18 mouse cellular contexts compared by ENCODE assay signal in genomic region chr16:33343601-33344000, GRCm38 (mm10). TPM values are rescaled to one million over a fixed set of nuclear protein-coding genes. Genes with fewer than 3 reads are reported as not detected.
A peak's percentile ranks its signal among the peaks of the same experiment; 100 is the strongest.
DNase-seq lines count a peak whose midpoint lies in the region; ATAC-seq and TF ChIP-seq lines count a peak whose summit lies in the region.
"Had no signal": no experiment of that assay in that cellular context is flagged by ENCODE, and none has a peak within 500 bp of the region (broad histone marks: within the 10 kb centered on the region; RNA-seq: fewer than 3 reads in every experiment).

No protein-coding gene starts in this region.

- no peak for TF ChIP-seq POLR2A in cortical plate, adult 2 months (IDR thresholded peaks at IDR 0.05; ENCODE audit: extremely low read depth, insufficient read depth, low read length)
- no peak for TF ChIP-seq POLR2A in thymus, adult 2 months (IDR thresholded peaks at IDR 0.05; ENCODE audit: control insufficient read depth, extremely low read depth, insufficient read depth, low read length, poor library complexity)

- H3K36me3 ChIP-seq in heart, embryonic 16.5 days (ENCODE audit: control insufficient read depth, insufficient read depth) = no peaks in the 10 kb centered on the region
- H3K36me3 ChIP-seq in thymus, adult 2 months (ENCODE audit: control insufficient read depth, insufficient read depth, low read length) = no peaks in the 10 kb centered on the region
- H3K36me3 ChIP-seq in midbrain, embryonic 11.5 days (ENCODE audit: control insufficient read depth, insufficient read depth, low read length) = no peaks in the 10 kb centered on the region
- no peaks in the 10 kb centered on the region for H3K36me3 ChIP-seq in midbrain, embryonic 14.5 days (ENCODE audit: control insufficient read depth, insufficient read depth, low read length)
- H3K36me3 ChIP-seq: embryonic facial prominence, embryonic 13.5 days; limb, embryonic 12.5 days had no signal

- H3K4me1 ChIP-seq in heart, embryonic 16.5 days (ENCODE audit: control insufficient read depth, insufficient read depth, low read length) = peaks cover 4% of the 10 kb centered on the region; the same call in 1 of the 2 replicates
- H3K4me1 ChIP-seq in cortical plate, adult 2 months (ENCODE audit: control insufficient read depth, insufficient read depth, low read length) = peaks cover 6% of the 10 kb centered on the region; the same call in 1 of the 2 replicates
- H3K4me1 ChIP-seq in thymus, adult 2 months (replicated peaks; ENCODE audit: control insufficient read depth, insufficient read depth, low read length) = peaks cover 38% of the 10 kb centered on the region
- H3K4me1 ChIP-seq in midbrain, embryonic 11.5 days (ENCODE audit: control insufficient read depth, insufficient read depth, low read length) = no peaks in the 10 kb centered on the region
- 0 out of 2 replicates have a peak, but pooled peaks cover 6% of the 10 kb centered on the region for H3K4me1 ChIP-seq in midbrain, embryonic 14.5 days (ENCODE audit: control insufficient read depth, insufficient read depth, low read length)

- H3K27ac ChIP-seq in heart, embryonic 16.5 days (ENCODE audit: low read length) = 0 out of 2 replicates have a peak overlapping the region, but pooled peaks have one; percentile 13
- H3K27ac ChIP-seq in cortical plate, adult 2 months (ENCODE audit: insufficient read depth, low read length) = peak overlapping the region; percentile 7
- peak overlapping the region; percentile 89 for H3K27ac ChIP-seq in thymus, adult 2 months (ENCODE audit: control insufficient read depth, insufficient read depth, low read length)
- H3K27ac ChIP-seq in midbrain, embryonic 11.5 days (ENCODE audit: low read depth, low read length) = no peak overlapping the region
- no peak overlapping the region for H3K27ac ChIP-seq in midbrain, embryonic 14.5 days (replicated peaks; ENCODE audit: low read depth, low read length)
- H3K27ac ChIP-seq: embryonic facial prominence, embryonic 13.5 days; forebrain, embryonic 13.5 days; heart, adult 2 months; limb, embryonic 12.5 days had no signal

- no peaks in the 10 kb centered on the region for H3K9me3 ChIP-seq in heart, embryonic 16.5 days (replicated peaks; ENCODE audit: control insufficient read depth, low read length)
- H3K9me3 ChIP-seq in midbrain, embryonic 11.5 days (ENCODE audit: control insufficient read depth, low read length) = no peaks in the 10 kb centered on the region
- no peaks in the 10 kb centered on the region for H3K9me3 ChIP-seq in midbrain, embryonic 14.5 days (ENCODE audit: control insufficient read depth, low read length)
- H3K9me3 ChIP-seq: embryonic facial prominence, embryonic 13.5 days; forebrain, embryonic 13.5 days; limb, embryonic 12.5 days had no signal

- WGBS in heart, embryonic 16.5 days = 76% methylated on average over 7 of the region's 7 CpGs
- 5% methylated on average over 7 of the region's 7 CpGs for WGBS in thymus, adult 2 months
- 91% methylated on average over 7 of the region's 7 CpGs for WGBS in midbrain, embryonic 11.5 days
- 94% methylated on average over 7 of the region's 7 CpGs for WGBS in midbrain, embryonic 14.5 days

- H3K4me3 ChIP-seq in heart, embryonic 16.5 days (ENCODE audit: low read length) = no peak overlapping the region
- H3K4me3 ChIP-seq in cortical plate, adult 2 months (ENCODE audit: insufficient read depth, low read length) = no peak overlapping the region
- no peak overlapping the region for H3K4me3 ChIP-seq in thymus, adult 2 months (ENCODE audit: control insufficient read depth, insufficient read depth, low read length)
- H3K4me3 ChIP-seq in midbrain, embryonic 11.5 days (ENCODE audit: low read depth, low read length) = no peak overlapping the region
- no peak overlapping the region for H3K4me3 ChIP-seq in midbrain, embryonic 14.5 days (replicated peaks; ENCODE audit: low read depth, low read length)
- H3K4me3 ChIP-seq: embryonic facial prominence, embryonic 13.5 days; forebrain, embryonic 13.5 days; heart, adult 2 months; limb, embryonic 12.5 days had no signal

- ATAC-seq in heart, embryonic 16.5 days (replicated peaks; ENCODE audit: extremely low read depth, insufficient read depth, low FRiP score) = 0 out of 2 replicates have a peak, but pooled peaks have one; percentile 10
- no peak for ATAC-seq in midbrain, embryonic 11.5 days (ENCODE audit: low FRiP score)
- no peak for ATAC-seq in midbrain, embryonic 14.5 days (ENCODE audit: low FRiP score, low TSS enrichment)
- ATAC-seq: intestine, embryonic 16.5 days; liver, postnatal 0 days had no signal

- intact Hi-C loops in heart, postnatal 36 days (cut with DNase I) = no loop called here

- H3K9ac ChIP-seq in heart, embryonic 16.5 days (ENCODE audit: low read length) = no peak overlapping the region
- H3K9ac ChIP-seq in midbrain, embryonic 11.5 days (ENCODE audit: low read length) = no peak overlapping the region
- H3K9ac ChIP-seq in midbrain, embryonic 14.5 days (replicated peaks; ENCODE audit: low read length) = no peak overlapping the region
- H3K9ac ChIP-seq: limb, embryonic 12.5 days; liver, postnatal 0 days had no signal

- no peaks in the 10 kb centered on the region for H3K27me3 ChIP-seq in heart, embryonic 16.5 days (ENCODE audit: control insufficient read depth, insufficient read depth, low read length)
- H3K27me3 ChIP-seq in thymus, adult 2 months (ENCODE audit: control insufficient read depth, insufficient read depth, low read length) = no peaks in the 10 kb centered on the region
- no peaks in the 10 kb centered on the region for H3K27me3 ChIP-seq in midbrain, embryonic 11.5 days (ENCODE audit: control insufficient read depth, insufficient read depth, low read length)
- no peaks in the 10 kb centered on the region for H3K27me3 ChIP-seq in midbrain, embryonic 14.5 days (ENCODE audit: control insufficient read depth, insufficient read depth, low read length)
- H3K27me3 ChIP-seq: embryonic facial prominence, embryonic 13.5 days; forebrain, embryonic 13.5 days; limb, embryonic 12.5 days had no signal

- H3K4me2 ChIP-seq in heart, embryonic 16.5 days (ENCODE audit: low read depth, low read length) = no peak overlapping the region
- H3K4me2 ChIP-seq in midbrain, embryonic 11.5 days = no peak overlapping the region
- H3K4me2 ChIP-seq in midbrain, embryonic 14.5 days (ENCODE audit: low read length) = no peak overlapping the region
- H3K4me2 ChIP-seq: forebrain, embryonic 13.5 days; limb, embryonic 12.5 days had no signal

- DNase-seq in heart, postnatal 36 days = no peak
- DNase-seq in CD4-positive, CD25-positive, alpha-beta regulatory T cell, adult 2 months (ENCODE audit: low read depth, low spot score) = peak; percentile 84
- DNase-seq in thymus, adult 2 months = peak; percentile 68
- DNase-seq in midbrain, embryonic 11.5 days (ENCODE audit: low spot score, missing footprints) = no peak
- DNase-seq in midbrain, embryonic 14.5 days = no peak
- DNase-seq in cerebellum, postnatal 10 days = no peak
- DNase-seq: cerebellum, postnatal 14 days; heart, adult 2 months; heart, postnatal 10 days; kidney, postnatal 10 days; liver, postnatal 0 days; right cerebral cortex, postnatal 14 days had no signal

- TF ChIP-seq CTCF in cortical plate, adult 2 months (IDR thresholded peaks at IDR 0.05; ENCODE audit: extremely low read depth, insufficient read depth, low read length) = no peak
- no peak for TF ChIP-seq CTCF in thymus, adult 2 months (IDR thresholded peaks at IDR 0.05; ENCODE audit: borderline replicate concordance, control insufficient read depth, extremely low read depth, insufficient read depth, low read length, poor library complexity)

RNA-seq across cellular contexts. Expression of gene Zfp148, which starts 37.0 kb away (rescaled TPM):
- 40.7 and 41.5 TPM in 2 replicates for polyA plus RNA-seq in heart, embryonic 16.5 days (2015; fragmentation: Nextera tagmentation; extraction: Ambion mirVana)
- total RNA-seq in heart, postnatal 36 days (2021) = 10 to 100 TPM; 37.8 to 37.9 TPM
- 35.5 and 38.6 TPM in 2 replicates for polyA plus RNA-seq in cortical plate, adult 2 months (2012; rRNA removed)
- 22.5 and 23.4 TPM in 2 replicates for polyA plus RNA-seq in thymus, adult 2 months (2012; rRNA removed)
- polyA plus RNA-seq in midbrain, embryonic 11.5 days (2014; fragmentation: Nextera tagmentation; extraction: Ambion mirVana) = 49.1 and 53.8 TPM in 2 replicates
- 48.3 and 51.1 TPM in 2 replicates for polyA plus RNA-seq in midbrain, embryonic 14.5 days (2014; fragmentation: Nextera tagmentation; extraction: Ambion mirVana)

Comparison
In these comparisons a context has a peak if more than half of its experiments do, and no peak if none do; other contexts are left out.
1. H3K27ac ChIP-seq: peak in heart, embryonic 16.5 days (single experiment), cortical plate, adult 2 months (single experiment) and thymus, adult 2 months (single experiment); none in midbrain, embryonic 11.5 days (single experiment) and midbrain, embryonic 14.5 days (single experiment).
2. DNase-seq: peak in CD4-positive, CD25-positive, alpha-beta regulatory T cell, adult 2 months (single experiment) and thymus, adult 2 months (single experiment); none in heart, postnatal 36 days (0 of 2), midbrain, embryonic 11.5 days (single experiment), midbrain, embryonic 14.5 days (single experiment) and cerebellum, postnatal 10 days (0 of 2).